Mouse (Mus musculus) liver, adult 2 months (tissue): ENCODE measurements at regions not wholly inside any gene's neighbourhood (a gene's known extent, or its start where the extent isn't known, plus 50 kb on each side); places are given as distances from the start of the nearest gene placed in this dataset.

Experiments used
- DNase-seq: peaks from one replicate; pipeline ENCODE4 v3.0.0-alpha.2; 2011; ENCODE audit warnings: low read depth, low spot score; ENCODE audit errors: extremely low read depth
- H3K27ac ChIP-seq: fragments of 200-500 bp; replicated peaks from 2 replicates; pipeline ENCODE4 v1.5.1; 2012; ENCODE audit warnings: low read depth, mild to moderate bottlenecking, control low read depth, inconsistent platforms, low read length; ENCODE audit not compliant: insufficient read depth
- H3K27me3 ChIP-seq: fragments of 200-500 bp; 2 replicates; pipeline ENCODE4 v1.6.1; 2012; ENCODE audit warnings: mild to moderate bottlenecking, moderate library complexity, low read length, inconsistent platforms; ENCODE audit not compliant: control insufficient read depth, insufficient read depth
- H3K36me3 ChIP-seq: fragments of 200-500 bp; 2 replicates; pipeline ENCODE4 v1.6.1; 2012; ENCODE audit warnings: low read length, inconsistent platforms; ENCODE audit not compliant: control insufficient read depth, insufficient read depth
- H3K4me1 ChIP-seq: fragments of 200-500 bp; 2 replicates; pipeline ENCODE4 v1.6.1; 2011; ENCODE audit warnings: low read length; ENCODE audit not compliant: control insufficient read depth, insufficient read depth
- H3K4me3 ChIP-seq: fragments of 200-500 bp; 2 replicates; pipeline ENCODE4 v1.5.1; 2011; ENCODE audit warnings: low read depth, mild to moderate bottlenecking, control low read depth, low read length, moderate library complexity; ENCODE audit not compliant: insufficient read depth
- H3K79me2 ChIP-seq: fragments of 200-500 bp; 2 replicates; pipeline ENCODE4 v1.6.1; 2012; ENCODE audit warnings: inconsistent platforms, mild to moderate bottlenecking, low read length, moderate library complexity; ENCODE audit not compliant: control insufficient read depth, insufficient read depth
- H3K9ac ChIP-seq: fragments of 200-500 bp; 2 replicates; pipeline ENCODE4 v1.6.1; 2012; ENCODE audit warnings: low read depth, mild to moderate bottlenecking, control low read depth, inconsistent platforms, low read length
- CTCF ChIP-seq: fragments of 200-500 bp; IDR thresholded peaks from 2 replicates; pipeline ENCODE4 v1.5.1; 2011; ENCODE audit warnings: low read depth, low read length, control low read depth
- POLR2A ChIP-seq: fragments of 200-500 bp; IDR thresholded peaks from 2 replicates; pipeline ENCODE4 v1.6.1; 2011; ENCODE audit warnings: low read length, control low read depth; ENCODE audit not compliant: insufficient read depth; ENCODE audit errors: extremely low read depth
- WGBS: fragments of 180-500 bp; shearing (Covaris S2); methylation state at CpG from one replicate; pipeline ENCODE4 v1.1.7; 2018; 5-methylcytosine and 5-hydroxymethylcytosine counted together

DNA sequence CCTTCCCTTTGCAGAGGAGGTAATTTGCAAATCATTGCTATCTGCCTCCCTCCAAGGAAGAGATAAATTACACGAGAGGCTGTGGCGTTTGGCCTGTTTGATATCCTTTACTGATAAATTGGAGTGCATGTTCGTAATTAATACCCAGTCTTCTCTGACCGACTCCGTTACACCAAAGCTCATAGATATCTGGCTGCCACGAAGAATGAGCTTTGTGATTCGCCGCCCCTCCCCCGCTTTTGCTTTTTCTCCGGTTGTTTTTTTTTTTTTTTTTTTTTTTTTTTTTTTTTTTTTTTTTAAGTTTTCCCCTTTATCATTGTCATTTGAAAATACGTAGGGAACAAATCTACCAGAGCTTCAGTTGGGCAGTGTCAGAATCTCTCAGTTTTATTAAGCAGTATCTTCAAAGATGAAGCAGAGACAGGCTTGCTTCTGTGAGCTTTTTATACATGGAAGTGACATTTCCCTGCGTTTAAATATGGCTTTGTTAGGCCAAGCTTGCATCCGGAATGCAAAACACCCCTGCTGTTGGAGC lies 663.3 kb downstream of the Vrk1 start:
- H3K79me2 ChIP-seq, result no peaks in the 10 kb centered on the region
- H3K36me3 ChIP-seq, result no peaks in the 10 kb centered on the region
- H3K9ac ChIP-seq, result no peak overlapping the region
- H3K4me1 ChIP-seq, result no peaks in the 10 kb centered on the region
- H3K27ac ChIP-seq, result no peak overlapping the region
- no peak for DNase-seq
- 25% methylated on average over 13 of the region's 13 CpGs for WGBS
- no peaks in the 10 kb centered on the region for H3K27me3 ChIP-seq
- H3K4me3 ChIP-seq, result no peak overlapping the region
- no peak for TF ChIP-seq CTCF
- no peak for TF ChIP-seq POLR2A

DNA sequence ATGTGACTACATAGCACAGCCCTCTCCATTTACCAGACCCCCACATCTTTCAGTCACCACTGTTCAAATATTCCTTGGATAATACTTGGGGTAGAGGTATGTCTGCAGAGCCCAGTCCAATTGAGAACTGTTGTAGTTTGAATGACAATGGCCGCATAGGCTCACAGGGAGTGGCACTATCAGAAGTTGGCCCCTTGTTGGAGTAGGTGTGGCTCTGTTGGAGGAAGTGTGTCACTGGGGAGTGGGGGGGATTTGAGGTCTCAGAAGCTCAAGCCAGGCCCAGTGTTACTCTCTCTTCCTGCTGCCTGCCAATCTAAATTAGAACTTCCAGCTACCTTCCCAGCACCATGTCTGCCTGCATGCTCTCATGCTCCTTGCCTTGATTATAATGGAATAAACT lies 664.7 kb downstream of the Vrk1 start:
- no peak for DNase-seq
- Histone ChIP-seq H3K36me3 (no peaks in the 10 kb centered on the region), H3K4me3 (no peak overlapping the region), H3K79me2 (no peaks in the 10 kb centered on the region), H3K27ac (no peak overlapping the region), H3K4me1 (no peaks in the 10 kb centered on the region), H3K27me3 (no peaks in the 10 kb centered on the region), H3K9ac (no peak overlapping the region)
- 93% methylated on average over 1 of the region's 1 CpGs for WGBS
- TF ChIP-seq POLR2A (no peak), CTCF (no peak)

DNA sequence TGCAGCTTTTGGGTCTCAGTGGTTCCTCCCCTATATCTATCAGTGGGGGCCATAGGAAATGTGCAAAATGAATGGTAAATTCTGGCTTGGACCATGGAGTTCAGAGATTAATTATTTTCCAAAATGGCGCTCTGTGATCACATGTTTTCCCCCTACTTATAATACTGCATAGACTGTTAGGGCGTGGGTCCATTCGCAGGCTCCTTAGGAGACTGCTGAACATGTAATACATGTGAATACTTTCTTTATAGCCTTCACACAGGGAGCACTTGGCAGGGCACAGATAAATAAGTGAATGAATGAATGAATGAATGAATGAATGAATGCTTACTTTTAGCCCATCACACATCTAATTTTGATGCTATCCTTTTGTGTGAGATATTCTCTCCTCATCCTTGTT lies 666.1 kb downstream of the Vrk1 start:
- no peak overlapping the region for H3K4me3 ChIP-seq
- no peak overlapping the region for H3K9ac ChIP-seq
- no peak overlapping the region for H3K27ac ChIP-seq
- no peaks in the 10 kb centered on the region for H3K27me3 ChIP-seq
- TF ChIP-seq CTCF, result no peak
- no peak for TF ChIP-seq POLR2A
- no peak for DNase-seq
- H3K36me3 ChIP-seq, result no peaks in the 10 kb centered on the region
- no peaks in the 10 kb centered on the region for H3K79me2 ChIP-seq
- H3K4me1 ChIP-seq, result no peaks in the 10 kb centered on the region
- 90% methylated on average over 3 of the region's 3 CpGs for WGBS

DNA sequence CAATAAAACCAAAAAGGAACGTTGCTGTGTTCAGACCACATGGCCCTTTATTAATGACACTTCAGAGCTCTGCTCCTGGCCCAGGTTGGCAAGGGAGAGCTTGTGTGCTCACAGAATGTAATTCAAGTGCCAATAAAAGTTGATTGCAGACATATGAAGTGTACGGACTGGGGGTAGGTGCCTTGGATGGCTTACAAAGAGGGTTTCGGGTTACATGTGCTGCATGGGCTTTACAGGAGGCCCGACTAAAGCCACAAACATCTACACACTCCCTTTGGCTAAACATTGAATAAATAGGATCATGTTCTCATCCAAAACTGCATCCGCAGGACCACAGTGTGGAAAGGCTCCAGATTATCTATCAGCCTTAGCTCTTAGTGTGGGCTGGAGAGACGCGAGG lies 666.5 kb downstream of the Vrk1 start:
- no peaks in the 10 kb centered on the region for H3K4me1 ChIP-seq
- H3K27ac ChIP-seq, result no peak overlapping the region
- no peaks in the 10 kb centered on the region for H3K36me3 ChIP-seq
- no peak for DNase-seq
- no peak overlapping the region for H3K9ac ChIP-seq
- H3K4me3 ChIP-seq, result no peak overlapping the region
- WGBS, result 78% methylated on average over 7 of the region's 7 CpGs
- no peak for TF ChIP-seq POLR2A
- H3K27me3 ChIP-seq, result no peaks in the 10 kb centered on the region
- no peaks in the 10 kb centered on the region for H3K79me2 ChIP-seq

DNA sequence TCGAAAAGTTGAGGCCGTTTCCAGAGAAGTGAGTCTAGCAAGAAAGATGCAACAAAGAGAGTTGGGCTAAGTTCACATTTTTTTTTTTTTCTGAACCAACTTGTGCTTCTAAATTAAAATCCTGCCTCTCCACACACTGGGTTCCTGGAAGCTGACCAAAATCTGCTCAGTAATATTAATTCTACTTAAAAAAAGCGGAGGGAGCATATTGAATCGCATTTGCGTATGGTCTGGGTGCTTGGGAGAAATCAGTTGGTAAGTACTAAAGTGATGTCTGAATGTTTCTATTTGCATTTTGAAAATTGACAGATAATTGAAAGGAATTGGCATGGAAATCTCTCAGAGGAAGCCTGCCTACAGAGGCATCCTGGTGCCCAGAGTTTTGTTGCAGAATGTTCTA lies 676.0 kb downstream of the Vrk1 start:
- 81% methylated on average over 5 of the region's 5 CpGs for WGBS
- Histone ChIP-seq H3K27ac (no peak overlapping the region), H3K4me1 (no peaks in the 10 kb centered on the region), H3K79me2 (no peaks in the 10 kb centered on the region), H3K4me3 (no peak overlapping the region), H3K36me3 (no peaks in the 10 kb centered on the region), H3K9ac (no peak overlapping the region), H3K27me3 (no peaks in the 10 kb centered on the region)
- TF ChIP-seq CTCF, result no peak
- no peak for DNase-seq

DNA sequence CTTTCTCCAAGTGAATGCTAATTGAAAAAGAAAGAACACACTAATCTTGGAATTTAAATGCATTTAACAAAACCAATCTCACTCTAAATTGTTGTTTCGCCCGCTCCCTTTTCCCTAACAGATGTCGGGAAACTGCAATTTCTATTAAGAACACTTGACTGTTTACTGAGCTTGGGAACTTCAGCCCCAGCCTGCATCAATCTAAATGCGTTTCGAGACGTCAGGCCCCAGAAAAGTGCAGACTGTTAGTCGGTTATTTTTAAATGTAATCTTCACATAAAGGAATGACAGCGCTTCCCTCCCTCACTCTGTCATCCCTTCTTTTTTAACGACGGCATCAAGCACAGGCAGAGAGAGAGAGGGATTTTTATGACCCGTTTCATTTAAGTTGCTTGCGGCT lies 677.7 kb downstream of the Vrk1 start:
- DNase-seq, result no peak
- H3K4me1 ChIP-seq, result no peaks in the 10 kb centered on the region
- H3K9ac ChIP-seq, result no peak overlapping the region
- no peak overlapping the region for H3K27ac ChIP-seq
- H3K4me3 ChIP-seq, result no peak overlapping the region
- no peaks in the 10 kb centered on the region for H3K27me3 ChIP-seq
- no peaks in the 10 kb centered on the region for H3K79me2 ChIP-seq
- TF ChIP-seq CTCF (no peak), POLR2A (no peak)
- 63% methylated on average over 12 of the region's 12 CpGs for WGBS
- no peaks in the 10 kb centered on the region for H3K36me3 ChIP-seq
